Mouse (Mus musculus) brain, adult 2 months (tissue): ENCODE data around the gene Slc25a33.

ENCODE experiments used
- DNase-seq: peaks from one replicate; pipeline ENCODE4 v3.0.0; 2011; ENCODE audit warnings: low read depth, low spot score

The Slc25a33 gene

DNA sequence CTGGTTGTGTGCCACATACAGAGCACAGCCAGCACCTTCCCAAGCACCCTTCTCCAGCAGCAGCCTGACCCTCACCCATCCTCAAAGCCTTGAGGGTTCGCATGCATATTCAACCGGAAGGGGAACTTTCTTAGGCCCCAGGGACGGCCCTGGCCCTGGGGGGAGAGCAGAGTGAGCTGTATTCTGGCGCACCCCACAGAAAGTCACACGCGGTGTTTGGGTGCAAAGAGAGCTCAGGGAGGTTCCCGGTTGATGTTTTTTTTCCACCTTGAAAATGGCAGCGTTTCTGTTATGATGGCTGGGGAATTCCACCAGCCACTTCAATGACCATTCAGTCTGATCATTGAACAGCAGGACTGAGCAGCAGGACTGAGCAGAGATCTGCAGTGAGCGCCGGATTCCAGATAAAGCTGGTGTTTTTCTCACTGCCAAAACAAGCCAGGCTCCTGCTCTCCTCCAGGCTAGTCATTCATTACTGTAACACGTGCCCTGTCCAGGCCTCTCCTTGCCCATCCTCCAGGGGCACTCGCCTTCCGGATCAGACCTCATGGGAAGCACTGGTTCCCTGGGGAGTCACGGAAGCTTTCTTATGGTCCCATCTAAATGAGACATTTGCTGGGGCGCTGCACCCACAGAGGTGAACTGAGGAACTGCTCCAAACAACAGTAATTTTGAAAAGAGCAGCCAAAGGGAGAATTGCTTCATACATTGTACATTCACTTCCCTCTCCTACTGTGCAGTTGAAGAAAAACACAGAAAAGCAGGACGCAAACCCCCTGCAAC is 77.7 kb downstream of the Slc25a33 start:
- peak; percentile 27 for DNase-seq
